Mouse (Mus musculus) splenic B cell, adult 2 months (primary cell): Measurements from ENCODE around the gene Snrpe.

Experiments used
- DNase-seq: peaks from one replicate; pipeline ENCODE4 v3.0.0-alpha.2; 2011; ENCODE audit warnings: low read depth, low spot score
- H3K27me3 ChIP-seq: 2 replicates; pipeline ENCODE4 v1.6.1; 2012; ENCODE audit warnings: mild to moderate bottlenecking, low read length, moderate library complexity, mixed read lengths; ENCODE audit not compliant: control insufficient read depth, poor library complexity, insufficient read depth, severe bottlenecking
- H3K36me3 ChIP-seq: 2 replicates; pipeline ENCODE4 v1.6.1; 2012; ENCODE audit warnings: mild to moderate bottlenecking, low read length, moderate library complexity, mixed read lengths; ENCODE audit not compliant: control insufficient read depth, poor library complexity, insufficient read depth, severe bottlenecking

Gene Snrpe

GRCm38 (mm10) chr1:133609771-133610502, at the start of gene Snrpe:
Gene Snrpe (minus strand): TSS chr1:133610291.
- Histone ChIP-seq H3K27me3 (no peaks in the 10 kb centered on the region), H3K36me3 (peaks cover 12% of the 10 kb centered on the region)
- peak; percentile 99 for DNase-seq

GRCm38 (mm10) chr1:133658878-133659277, 48.8 kb upstream of the Snrpe start:
- Histone ChIP-seq H3K27me3 (no peaks in the 10 kb centered on the region), H3K36me3 (no peaks in the 10 kb centered on the region)
- DNase-seq: no peak

GRCm38 (mm10) chr1:133656811-133657210, 46.7 kb upstream of the Snrpe start:
- Histone ChIP-seq H3K36me3 (no peaks in the 10 kb centered on the region), H3K27me3 (no peaks in the 10 kb centered on the region)
- DNase-seq: no peak

- no peak for DNase-seq
- H3K27me3 ChIP-seq: no peaks in the 10 kb centered on the region
- H3K36me3 ChIP-seq: peaks cover 2% of the 10 kb centered on the region; the same call in 1 of the 2 replicates
Observed at GRCm38 (mm10) chr1:133653033-133653432, 42.9 kb upstream of the Snrpe start.

GRCm38 (mm10) chr1:133650288-133651055, 40.4 kb upstream of the Snrpe start:
- no peak for DNase-seq
- Histone ChIP-seq H3K27me3 (no peaks in the 10 kb centered on the region), H3K36me3 (peaks cover 4% of the 10 kb centered on the region)

- DNase-seq: no peak
- peaks cover 6% of the 10 kb centered on the region for H3K36me3 ChIP-seq
- no peaks in the 10 kb centered on the region for H3K27me3 ChIP-seq
Observed at GRCm38 (mm10) chr1:133645652-133646051, 35.6 kb upstream of the Snrpe start.

GRCm38 (mm10) chr1:133641163-133641562, 31.1 kb upstream of the Snrpe start:
- H3K36me3 ChIP-seq: peaks cover 6% of the 10 kb centered on the region
- H3K27me3 ChIP-seq: no peaks in the 10 kb centered on the region
- no peak for DNase-seq

GRCm38 (mm10) chr1:133638517-133638916, 28.4 kb upstream of the Snrpe start:
- DNase-seq: no peak
- no peaks in the 10 kb centered on the region for H3K27me3 ChIP-seq
- H3K36me3 ChIP-seq: peaks cover 9% of the 10 kb centered on the region

GRCm38 (mm10) chr1:133632168-133632567, 22.1 kb upstream of the Snrpe start:
- DNase-seq: peak; percentile 53
- no peaks in the 10 kb centered on the region for H3K27me3 ChIP-seq
- H3K36me3 ChIP-seq: peaks cover 23% of the 10 kb centered on the region

GRCm38 (mm10) chr1:133625052-133625451, 15.0 kb upstream of the Snrpe start:
- peaks cover 30% of the 10 kb centered on the region for H3K36me3 ChIP-seq
- no peak for DNase-seq
- no peaks in the 10 kb centered on the region for H3K27me3 ChIP-seq

- no peaks in the 10 kb centered on the region for H3K27me3 ChIP-seq
- no peak for DNase-seq
- peaks cover 11% of the 10 kb centered on the region; the same call in 1 of the 2 replicates for H3K36me3 ChIP-seq
Observed at GRCm38 (mm10) chr1:133618311-133618710, 8.2 kb upstream of the Snrpe start.

GRCm38 (mm10) chr1:133617908-133618307, 7.8 kb upstream of the Snrpe start:
- H3K27me3 ChIP-seq: no peaks in the 10 kb centered on the region
- H3K36me3 ChIP-seq: peaks cover 11% of the 10 kb centered on the region; the same call in 1 of the 2 replicates
- DNase-seq: no peak

- Histone ChIP-seq H3K27me3 (no peaks in the 10 kb centered on the region), H3K36me3 (0 out of 2 replicates have a peak, but pooled peaks cover 2% of the 10 kb centered on the region)
- DNase-seq: peak; percentile 56
Observed at GRCm38 (mm10) chr1:133613817-133614216, 3.7 kb upstream of the Snrpe start.

- H3K36me3 ChIP-seq: peaks cover 2% of the 10 kb centered on the region
- H3K27me3 ChIP-seq: no peaks in the 10 kb centered on the region
- no peak for DNase-seq
Observed at GRCm38 (mm10) chr1:133611436-133611835, 1.3 kb upstream of the Snrpe start.

- no peak for DNase-seq
- H3K36me3 ChIP-seq: peaks cover 7% of the 10 kb centered on the region
- H3K27me3 ChIP-seq: no peaks in the 10 kb centered on the region
Observed at GRCm38 (mm10) chr1:133610601-133611000, 510 bp upstream of the Snrpe start.
